17 mouse cellular contexts compared by ENCODE assay signal in the genomic region with DNA sequence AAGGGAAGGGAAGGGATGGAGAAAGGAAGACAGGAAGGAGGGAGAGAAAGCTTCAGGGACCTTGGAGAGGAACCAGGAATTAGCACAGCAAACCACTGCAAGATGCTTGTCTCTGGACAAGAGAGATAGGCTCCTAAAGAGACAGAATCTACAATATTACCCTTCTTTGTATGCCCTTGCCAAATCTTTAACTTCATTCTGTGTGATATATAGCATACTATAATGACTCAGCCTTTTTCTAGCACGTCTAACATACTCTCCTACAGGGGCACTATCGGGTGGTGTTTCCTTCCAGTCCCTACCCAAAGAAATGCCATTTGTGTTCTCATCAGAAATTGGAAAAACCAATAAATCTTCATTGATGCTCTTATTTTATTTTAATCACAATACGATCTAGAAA. TPM values are rescaled to one million over a fixed set of nuclear protein-coding genes. Genes with fewer than 3 reads are reported as not detected.
"Had no signal": no experiment of that assay in that cellular context is flagged by ENCODE, and none has a peak within 500 bp of the region (broad histone marks: within the 10 kb centered on the region; RNA-seq: fewer than 3 reads in every experiment).

No protein-coding gene starts in this region.

- H3K36me3 ChIP-seq: limb, embryonic 12.5 days; liver, embryonic 13.5 days; midbrain, embryonic 12.5 days; neural tube, embryonic 13.5 days had no signal

- H3K4me3 ChIP-seq: limb, embryonic 12.5 days; liver, embryonic 13.5 days; megakaryocyte, embryonic 14.5 days; midbrain, embryonic 12.5 days; neural tube, embryonic 13.5 days had no signal

- H3K4me1 ChIP-seq: limb, embryonic 12.5 days; midbrain, embryonic 12.5 days; neural tube, embryonic 13.5 days had no signal

- H3K9ac ChIP-seq: limb, embryonic 12.5 days; liver, embryonic 13.5 days; lung, embryonic 14.5 days; midbrain, embryonic 12.5 days; neural tube, embryonic 13.5 days had no signal

- H3K27ac ChIP-seq: limb, embryonic 12.5 days; liver, embryonic 13.5 days; midbrain, embryonic 12.5 days; neural tube, embryonic 13.5 days; stomach, postnatal 0 days had no signal

- H3K27me3 ChIP-seq: limb, embryonic 12.5 days; liver, embryonic 13.5 days; megakaryocyte, embryonic 14.5 days; midbrain, embryonic 12.5 days; neural tube, embryonic 13.5 days had no signal

- H3K4me2 ChIP-seq: limb, embryonic 12.5 days; lung, embryonic 14.5 days; midbrain, embryonic 12.5 days; neural tube, embryonic 13.5 days had no signal

- DNase-seq: kidney, adult 18-20 months; kidney, postnatal 25 days; layer of hippocampus, adult 9-11 months; layer of hippocampus, postnatal 36 days; liver, embryonic 13.5 days; lung, embryonic 14.5 days; lung, postnatal 10 days; lung, postnatal 4 days; right cerebral cortex, postnatal 14 days; thymus, postnatal 4 days had no signal

- ATAC-seq: midbrain, embryonic 16.5 days had no signal

- H3K9me3 ChIP-seq: limb, embryonic 12.5 days; liver, embryonic 13.5 days; megakaryocyte, embryonic 14.5 days; midbrain, embryonic 12.5 days; neural tube, embryonic 13.5 days had no signal

RNA-seq across cellular contexts. Expression of gene Kmo, which starts 10.9 kb away (rescaled TPM):
- total RNA-seq: left cerebral cortex, postnatal 25 days had no signal
- polyA plus RNA-seq: midbrain, embryonic 16.5 days had no signal
